Mouse (Mus musculus): ENCODE measurements around the gene Fam161b.

DNA sequence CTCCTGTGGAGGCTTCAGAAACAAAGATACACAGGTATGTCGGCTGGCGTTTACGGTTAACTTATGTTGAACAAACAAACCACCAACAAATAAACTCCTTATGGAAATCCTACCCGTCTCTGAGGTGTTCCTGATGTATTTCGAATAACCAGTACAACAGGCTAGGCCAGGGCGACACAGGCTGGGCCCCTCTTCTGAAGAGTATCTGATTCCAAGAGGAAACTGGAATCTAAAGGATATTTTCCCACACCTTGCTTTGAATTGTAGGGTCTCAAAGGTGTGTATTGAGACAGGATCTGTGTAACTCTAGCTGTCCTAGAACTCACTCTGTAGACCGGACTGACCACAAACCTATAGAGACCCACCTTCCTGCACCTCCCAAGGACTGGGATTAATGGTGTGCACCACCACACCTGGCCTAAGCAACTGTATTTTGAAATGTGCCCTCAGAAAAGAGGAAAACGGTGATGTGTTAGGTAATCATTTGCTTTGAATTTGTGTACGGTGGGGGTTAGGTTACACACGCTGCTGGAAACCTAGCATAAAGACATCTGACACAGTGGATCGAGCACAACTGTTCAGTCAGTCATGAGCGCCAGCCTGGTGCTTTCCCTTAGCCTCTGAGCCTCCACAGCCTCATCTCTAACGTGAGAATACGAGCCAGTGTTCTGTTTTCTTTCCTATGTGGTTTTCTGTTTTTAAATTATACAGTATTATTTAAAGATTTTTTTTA is 35.5 kb upstream of the Fam161b start:
- TF ChIP-seq CTCF (IDR thresholded peaks at IDR 0.05; ENCODE audit: insufficient read depth, low read length) (no peak), POLR2A (IDR thresholded peaks at IDR 0.05; ENCODE audit: borderline replicate concordance, extremely low read depth, low read depth, low read length) (no peak)
